Mouse (Mus musculus) limb, embryonic 11.5 days (tissue): ENCODE data around the gene Arsb. TPM values are rescaled to one million over a fixed set of nuclear protein-coding genes. Genes with fewer than 3 reads are reported as not detected.

Experiments used
- ATAC-seq: fragments of 200-750 bp; cut with Nextera tagmentation; 2 replicates; pipeline ENCODE4 v1.8.0; 2017; ENCODE audit warnings: low read depth; ENCODE audit not compliant: insufficient number of reproducible peaks, low FRiP score, low TSS enrichment
- DNase-seq: peaks from one replicate; pipeline ENCODE4 v3.0.0-alpha.2; 2015; ENCODE audit warnings: low spot score
- H3K27ac ChIP-seq: fragments of 300-500 bp; sonication (generic); replicated peaks from 2 replicates; pipeline ENCODE4 v1.5.1; 2014; ENCODE audit warnings: low read depth, mild to moderate bottlenecking, low read length
- H3K27me3 ChIP-seq: fragments of 300-500 bp; sonication (generic); 2 replicates; pipeline ENCODE4 v1.6.1; 2014; ENCODE audit warnings: mild to moderate bottlenecking, low read length, mixed read lengths; ENCODE audit not compliant: control insufficient read depth, insufficient read depth
- H3K36me3 ChIP-seq: fragments of 300-500 bp; sonication (generic); 2 replicates; pipeline ENCODE4 v1.6.1; 2014; ENCODE audit warnings: mild to moderate bottlenecking, low read length, moderate library complexity, mixed read lengths; ENCODE audit not compliant: control insufficient read depth, insufficient read depth
- H3K4me1 ChIP-seq: fragments of 300-500 bp; sonication (generic); 2 replicates; pipeline ENCODE4 v1.6.1; 2014; ENCODE audit warnings: low read length, mixed read lengths; ENCODE audit not compliant: control insufficient read depth, insufficient read depth
- H3K4me2 ChIP-seq: fragments of 300-500 bp; sonication (generic); 2 replicates; pipeline ENCODE4 v1.6.1; 2014; ENCODE audit warnings: low read depth, mild to moderate bottlenecking, moderate library complexity; ENCODE audit not compliant: severe bottlenecking
- H3K4me3 ChIP-seq: fragments of 300-500 bp; sonication (generic); 2 replicates; pipeline ENCODE4 v1.5.1; 2014; ENCODE audit warnings: low read depth, low read length
- H3K9ac ChIP-seq: fragments of 300-500 bp; sonication (generic); 2 replicates; pipeline ENCODE4 v1.6.1; 2014; ENCODE audit warnings: mild to moderate bottlenecking, low read length
- H3K9me3 ChIP-seq: fragments of 300-500 bp; sonication (generic); 2 replicates; pipeline ENCODE4 v1.6.1; 2016; ENCODE audit warnings: low read length; ENCODE audit not compliant: control insufficient read depth
- WGBS: fragments of 180-500 bp; shearing (Covaris S2); extraction: QIAGEN DNeasy Blood & Tissue Kit; methylation state at CpG from one replicate; pipeline ENCODE4 v1.1.7; 2014; 5-methylcytosine and 5-hydroxymethylcytosine counted together
- polyA plus RNA-seq: library from polyadenylated mRNA; unstranded; fragments of >200 nt; fragmentation: Nextera tagmentation; extraction: Ambion mirVana; gene quantifications from 2 replicates; pipeline ENCODE4 v1.2.1, GENCODE M21; 2014

Arsb gene
- polyA plus RNA-seq, 1 experiment from 2014 or later: 10.2 TPM

- no peaks in the 10 kb centered on the region for H3K36me3 ChIP-seq
- no peak overlapping the region for H3K4me2 ChIP-seq
- no peaks in the 10 kb centered on the region for H3K27me3 ChIP-seq
- DNase-seq (no peak), ATAC-seq (no peak)
- H3K9me3 ChIP-seq: no peaks in the 10 kb centered on the region
- 95% methylated on average over 6 of the region's 6 CpGs for WGBS
- no peak overlapping the region for H3K9ac ChIP-seq
- no peak overlapping the region for H3K4me3 ChIP-seq
- H3K4me1 ChIP-seq: peaks cover 17% of the 10 kb centered on the region
- no peak overlapping the region for H3K27ac ChIP-seq
These were observed 82.3 kb downstream of the Arsb start for GRCm38 (mm10) chr13:93853767-93854166.

- no peak for ATAC-seq
- Histone ChIP-seq H3K9me3 (no peaks in the 10 kb centered on the region), H3K4me1 (peaks cover 17% of the 10 kb centered on the region), H3K27me3 (no peaks in the 10 kb centered on the region), H3K27ac (no peak overlapping the region), H3K36me3 (no peaks in the 10 kb centered on the region), H3K9ac (no peak overlapping the region), H3K4me2 (no peak overlapping the region), H3K4me3 (no peak overlapping the region)
- no peak for DNase-seq
- WGBS: 94% methylated on average over 8 of the region's 8 CpGs
These were observed 82.9 kb downstream of the Arsb start for GRCm38 (mm10) chr13:93854325-93854724.

DNA sequence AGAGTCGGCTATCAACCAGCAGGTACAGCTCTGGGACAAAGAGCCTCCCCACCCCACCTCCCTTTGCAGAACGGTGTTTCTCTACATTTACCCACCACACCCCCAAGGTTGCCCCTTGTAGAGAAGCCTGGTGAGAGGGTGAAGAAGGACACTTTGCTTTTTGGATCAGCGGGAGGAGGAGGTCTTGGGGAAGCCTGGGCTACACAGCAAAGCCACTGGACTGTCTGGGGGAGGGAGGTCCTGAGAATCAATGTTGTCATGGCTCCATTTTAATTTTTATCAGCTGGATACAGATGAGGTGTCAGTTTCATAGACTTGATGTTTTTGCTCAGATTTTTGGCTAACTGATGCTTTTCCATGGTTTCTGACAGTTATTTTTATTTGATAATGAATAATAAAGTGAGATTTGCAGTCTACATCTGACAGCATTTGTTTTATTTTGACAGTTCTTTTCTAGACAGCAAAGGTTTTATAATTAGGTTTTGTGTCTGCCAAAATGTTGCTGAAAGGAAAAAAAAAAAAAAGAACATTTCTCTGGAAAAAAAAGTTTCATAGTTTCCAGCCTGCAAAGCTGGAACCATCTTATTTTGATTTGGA is 83.6 kb downstream of the Arsb start:
- WGBS: 87% methylated on average over 3 of the region's 3 CpGs
- Histone ChIP-seq H3K4me2 (no peak overlapping the region), H3K9ac (no peak overlapping the region), H3K4me1 (peaks cover 12% of the 10 kb centered on the region), H3K4me3 (no peak overlapping the region), H3K27ac (no peak overlapping the region), H3K9me3 (no peaks in the 10 kb centered on the region), H3K36me3 (no peaks in the 10 kb centered on the region), H3K27me3 (no peaks in the 10 kb centered on the region)
- DNase-seq (no peak), ATAC-seq (no peak)

DNA sequence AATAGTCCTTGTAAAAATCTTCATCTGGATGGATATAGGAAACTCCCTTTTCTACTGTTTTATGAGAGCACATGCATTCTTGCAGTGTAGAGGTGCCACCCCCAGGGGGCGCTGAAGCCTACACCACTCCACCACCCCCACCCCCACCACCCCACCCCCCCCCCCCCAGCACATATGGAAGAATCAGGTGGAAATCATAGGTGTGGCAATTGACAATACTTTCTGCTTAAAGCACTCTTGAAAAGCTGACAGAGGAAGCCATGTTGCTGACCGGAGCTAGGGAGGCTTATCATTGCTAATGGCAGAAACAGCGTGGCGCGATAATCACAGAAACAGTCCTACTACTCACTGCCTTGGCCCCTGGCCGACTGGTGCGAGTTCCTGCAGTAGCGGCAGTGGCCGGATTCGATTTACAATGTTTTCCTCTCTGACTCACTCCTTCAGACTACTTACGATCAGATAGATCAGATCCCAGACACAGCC is 84.3 kb downstream of the Arsb start:
- peak; percentile 59 for DNase-seq
- 20% methylated on average over 11 of the region's 11 CpGs for WGBS
- Histone ChIP-seq H3K36me3 (no peaks in the 10 kb centered on the region), H3K4me2 (no peak overlapping the region), H3K4me3 (no peak overlapping the region), H3K27ac (no peak overlapping the region), H3K9ac (no peak overlapping the region), H3K9me3 (no peaks in the 10 kb centered on the region), H3K27me3 (no peaks in the 10 kb centered on the region), H3K4me1 (peaks cover 5% of the 10 kb centered on the region)
- ATAC-seq: 0 out of 2 replicates have a peak, but pooled peaks have one; percentile 51

- ATAC-seq (no peak), DNase-seq (no peak)
- no peaks in the 10 kb centered on the region for H3K9me3 ChIP-seq
- 83% methylated on average over 2 of the region's 2 CpGs for WGBS
- no peak overlapping the region for H3K9ac ChIP-seq
- no peaks in the 10 kb centered on the region for H3K36me3 ChIP-seq
- H3K27me3 ChIP-seq: no peaks in the 10 kb centered on the region
- H3K4me1 ChIP-seq: no peaks in the 10 kb centered on the region
- no peak overlapping the region for H3K4me2 ChIP-seq
- H3K27ac ChIP-seq: no peak overlapping the region
- H3K4me3 ChIP-seq: no peak overlapping the region
These were observed 89.8 kb downstream of the Arsb start for GRCm38 (mm10) chr13:93861211-93861610.

GRCm38 (mm10) chr13:93864066-93864740 is 92.8 kb downstream of the Arsb start:
- H3K27ac ChIP-seq: no peak overlapping the region
- 58% methylated on average over 8 of the region's 8 CpGs for WGBS
- ATAC-seq (no peak), DNase-seq (no peak)
- no peak overlapping the region for H3K9ac ChIP-seq
- H3K27me3 ChIP-seq: no peaks in the 10 kb centered on the region
- no peak overlapping the region for H3K4me3 ChIP-seq
- no peaks in the 10 kb centered on the region for H3K9me3 ChIP-seq
- no peaks in the 10 kb centered on the region for H3K36me3 ChIP-seq
- no peak overlapping the region for H3K4me2 ChIP-seq
- H3K4me1 ChIP-seq: no peaks in the 10 kb centered on the region

- Histone ChIP-seq H3K36me3 (no peaks in the 10 kb centered on the region), H3K9me3 (no peaks in the 10 kb centered on the region), H3K4me1 (no peaks in the 10 kb centered on the region), H3K4me2 (no peak overlapping the region), H3K27me3 (no peaks in the 10 kb centered on the region), H3K4me3 (no peak overlapping the region), H3K9ac (no peak overlapping the region), H3K27ac (no peak overlapping the region)
- ATAC-seq (no peak), DNase-seq (no peak)
- WGBS: 81% methylated on average over 5 of the region's 5 CpGs
These were observed 95.2 kb downstream of the Arsb start for GRCm38 (mm10) chr13:93866638-93867037.

DNA sequence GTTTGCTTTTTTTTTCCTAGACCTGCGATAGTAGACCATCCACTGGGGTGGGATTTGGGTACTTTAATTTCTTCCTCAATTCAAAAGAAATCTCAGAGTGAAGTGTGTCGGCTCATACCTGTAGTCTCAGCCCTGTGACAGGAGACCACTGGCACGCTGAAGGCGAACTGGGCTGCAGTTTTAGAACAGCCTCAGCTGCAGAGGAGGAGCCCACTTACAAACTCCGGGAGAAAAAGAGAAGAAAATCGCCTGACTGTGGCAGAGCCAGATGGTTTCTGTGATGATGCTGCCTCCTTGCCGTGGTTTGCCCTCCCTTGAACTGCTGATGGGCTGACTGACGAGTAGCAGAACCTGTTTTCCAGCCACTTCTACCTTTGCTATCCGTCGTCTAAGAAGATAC is 100.3 kb downstream of the Arsb start:
- no peaks in the 10 kb centered on the region for H3K9me3 ChIP-seq
- ATAC-seq (no peak), DNase-seq (no peak)
- 75% methylated on average over 10 of the region's 10 CpGs for WGBS
- H3K4me3 ChIP-seq: no peak overlapping the region
- no peak overlapping the region for H3K4me2 ChIP-seq
- H3K36me3 ChIP-seq: no peaks in the 10 kb centered on the region
- H3K27ac ChIP-seq: no peak overlapping the region
- no peaks in the 10 kb centered on the region for H3K27me3 ChIP-seq
- no peaks in the 10 kb centered on the region for H3K4me1 ChIP-seq
- no peak overlapping the region for H3K9ac ChIP-seq
